ENCODE assay signal across 8 mouse cellular contexts in genomic region chr7:35753319-35754032, GRCm38 (mm10). TPM values are rescaled to one million over a fixed set of nuclear protein-coding genes. Genes with fewer than 3 reads are reported as not detected.
DNase-seq lines count a peak whose midpoint lies in the region; ATAC-seq and TF ChIP-seq lines count a peak whose summit lies in the region.

No protein-coding gene starts in this region.

- DNase-seq in heart, adult 2 months: peak in 1 of 2 experiments; percentile 13
- no peak for DNase-seq in heart, adult 8-10 months (ENCODE audit: low spot score)
- peak; percentile 28 for DNase-seq in 3134 (ENCODE audit: extremely low read depth, insufficient read length, low spot score)
- peak; percentile 5 for DNase-seq in T-cell, adult 2 months (ENCODE audit: low spot score)
- no peak for DNase-seq in hindbrain, embryonic 14.5 days (ENCODE audit: low spot score)
- peak; percentile 46 for DNase-seq in lung, postnatal 0 days (ENCODE audit: low spot score)
- DNase-seq in spleen, adult 12 weeks (ENCODE audit: low spot score): no peak

- H3K27ac ChIP-seq in heart, adult 2 months: no peak overlapping the region
- H3K27ac ChIP-seq in hindbrain, embryonic 14.5 days: no peak overlapping the region
- peak overlapping the region; percentile 68 for H3K27ac ChIP-seq in lung, postnatal 0 days (ENCODE audit: low read length)
- H3K27ac ChIP-seq in testis, adult 2 months (ENCODE audit: control insufficient read depth, insufficient read depth, low read depth, low read length): no peak overlapping the region; the same call in 1 of the 2 replicates

- intact Hi-C loops in heart, adult 2 months (cut with DNase I): no loop called here

- H3K9me3 ChIP-seq in hindbrain, embryonic 14.5 days (ENCODE audit: control insufficient read depth, low read length): no peaks in the 10 kb centered on the region
- no peaks in the 10 kb centered on the region for H3K9me3 ChIP-seq in lung, postnatal 0 days (ENCODE audit: low read length)

- H3K27me3 ChIP-seq in heart, adult 2 months (ENCODE audit: control insufficient read depth, insufficient read depth, low read length): no peaks in the 10 kb centered on the region; the same call in 1 of the 2 replicates
- no peaks in the 10 kb centered on the region for H3K27me3 ChIP-seq in hindbrain, embryonic 14.5 days (ENCODE audit: control insufficient read depth, insufficient read depth, low read length)
- no peaks in the 10 kb centered on the region for H3K27me3 ChIP-seq in lung, postnatal 0 days (replicated peaks; ENCODE audit: insufficient read depth, low read length)
- no peaks in the 10 kb centered on the region for H3K27me3 ChIP-seq in testis, adult 2 months (ENCODE audit: control insufficient read depth, insufficient read depth, low read length)

- 5% methylated on average over 15 of the region's 15 CpGs for WGBS in heart, adult 2 months
- WGBS in hindbrain, embryonic 14.5 days: 3% methylated on average over 15 of the region's 15 CpGs
- 3% methylated on average over 15 of the region's 15 CpGs for WGBS in lung, postnatal 0 days

- H3K4me3 ChIP-seq in heart, adult 2 months: peak overlapping the region; percentile 67
- peak overlapping the region; percentile 93 for H3K4me3 ChIP-seq in hindbrain, embryonic 14.5 days (replicated peaks; ENCODE audit: low read length)
- H3K4me3 ChIP-seq in lung, postnatal 0 days (ENCODE audit: low read depth, low read length): peak overlapping the region; percentile 76
- peak overlapping the region; percentile 97 for H3K4me3 ChIP-seq in testis, adult 2 months (ENCODE audit: control insufficient read depth, low read depth, low read length)

- no peak for TF ChIP-seq POLR2A in heart, adult 2 months (IDR thresholded peaks at IDR 0.05; ENCODE audit: insufficient read depth, low read depth, low read length)
- TF ChIP-seq POLR2A in testis, adult 2 months (IDR thresholded peaks at IDR 0.05; ENCODE audit: control insufficient read depth, low read depth, low read length): no peak

- no peaks in the 10 kb centered on the region for H3K36me3 ChIP-seq in heart, adult 2 months (ENCODE audit: control insufficient read depth, insufficient read depth, low read length)
- peaks cover 32% of the 10 kb centered on the region for H3K36me3 ChIP-seq in hindbrain, embryonic 14.5 days (replicated peaks; ENCODE audit: control insufficient read depth, insufficient read depth)
- peaks cover 12% of the 10 kb centered on the region; the same call in 1 of the 2 replicates for H3K36me3 ChIP-seq in lung, postnatal 0 days (ENCODE audit: insufficient read depth, low read length)
- no peaks in the 10 kb centered on the region for H3K36me3 ChIP-seq in testis, adult 2 months (ENCODE audit: control insufficient read depth, insufficient read depth, low read length)

- H3K4me2 ChIP-seq in hindbrain, embryonic 14.5 days (replicated peaks): peak overlapping the region; percentile 96
- H3K4me2 ChIP-seq in lung, postnatal 0 days (replicated peaks; ENCODE audit: low read depth, low read length): peak overlapping the region; percentile 97

- no peak for ATAC-seq in hindbrain, embryonic 14.5 days (ENCODE audit: low FRiP score)
- peak; percentile 3; the same call in 1 of the 2 replicates for ATAC-seq in lung, postnatal 0 days

- no peak for TF ChIP-seq EP300 in heart, adult 2 months (IDR thresholded peaks at IDR 0.05; ENCODE audit: insufficient read depth, low read depth, low read length)
- no peak for TF ChIP-seq EP300 in lung, postnatal 0 days (IDR thresholded peaks at IDR 0.05)

- TF ChIP-seq CTCF in heart, adult 2 months (IDR thresholded peaks at IDR 0.05): no peak
- TF ChIP-seq CTCF in lung, postnatal 0 days (IDR thresholded peaks at IDR 0.05): no peak
- TF ChIP-seq CTCF in testis, adult 2 months (IDR thresholded peaks at IDR 0.05; ENCODE audit: control insufficient read depth, insufficient read depth, insufficient replicate concordance, low read depth, low read length): no peak

- no peaks in the 10 kb centered on the region for H3K79me2 ChIP-seq in heart, adult 2 months (replicated peaks; ENCODE audit: control insufficient read depth, insufficient read depth, low read length)

- peak overlapping the region; percentile 89 for H3K9ac ChIP-seq in heart, adult 2 months (ENCODE audit: low read depth, low read length)
- H3K9ac ChIP-seq in hindbrain, embryonic 14.5 days: peak overlapping the region; percentile 87
- peak overlapping the region; percentile 72 for H3K9ac ChIP-seq in lung, postnatal 0 days (replicated peaks; ENCODE audit: low read depth)

- no peaks in the 10 kb centered on the region for H3K4me1 ChIP-seq in heart, adult 2 months (ENCODE audit: control insufficient read depth, insufficient read depth, low read length)
- peaks cover 10% of the 10 kb centered on the region for H3K4me1 ChIP-seq in hindbrain, embryonic 14.5 days (replicated peaks; ENCODE audit: control insufficient read depth, insufficient read depth, low read length)
- no peaks in the 10 kb centered on the region for H3K4me1 ChIP-seq in lung, postnatal 0 days (ENCODE audit: insufficient read depth, low read depth, low read length)
- H3K4me1 ChIP-seq in testis, adult 2 months (ENCODE audit: control insufficient read depth, insufficient read depth, low read length): peaks cover 10% of the 10 kb centered on the region

RNA-seq across cellular contexts. Expression of gene Dpy19l3, which starts 0.8 kb away (rescaled TPM):
- 1 to 10 TPM; 2.6 to 4.8 TPM for total RNA-seq in heart, adult 2 months (2021)
- polyA plus RNA-seq in heart, adult 2 months (2012; rRNA removed): 2.2 and 3.4 TPM in 2 replicates
- total RNA-seq in heart, adult 8-10 months (2022): 1 to 10 TPM; 2.7 to 3.5 (median 2.9) TPM
- polyA plus RNA-seq in hindbrain, embryonic 14.5 days (2014; fragmentation: Nextera tagmentation; extraction: Ambion mirVana): 57.5 and 61.0 TPM in 2 replicates
- polyA plus RNA-seq in lung, postnatal 0 days (2015; fragmentation: Nextera tagmentation; extraction: Ambion mirVana): 14.3 and 16.2 TPM in 2 replicates
- 4.6 and 4.8 TPM in 2 replicates for polyA plus RNA-seq in testis, adult 2 months (2012; rRNA removed)

RNA-seq across cellular contexts. Expression of gene Zfp507, which starts 49.3 kb away (rescaled TPM):
- 10 to 100 TPM in 1 of 2 experiments, 1 to 10 TPM in 1; 9.4 to 11.2 TPM for total RNA-seq in heart, adult 2 months (2021)
- 3.7 and 5.7 TPM in 2 replicates for polyA plus RNA-seq in heart, adult 2 months (2012; rRNA removed)
- total RNA-seq in heart, adult 8-10 months (2022): 10 to 100 TPM; 10.2 to 14.1 (median 13.5) TPM
- 14.0 and 16.0 TPM in 2 replicates for polyA plus RNA-seq in hindbrain, embryonic 14.5 days (2014; fragmentation: Nextera tagmentation; extraction: Ambion mirVana)
- 6.9 and 10.1 TPM in 2 replicates for polyA plus RNA-seq in lung, postnatal 0 days (2015; fragmentation: Nextera tagmentation; extraction: Ambion mirVana)
- 12.0 and 13.1 TPM in 2 replicates for polyA plus RNA-seq in testis, adult 2 months (2012; rRNA removed)

Comparison
In these comparisons a context has a peak if more than half of its experiments do, and no peak if none do; other contexts are left out.
1. DNase-seq: peak in 3134 (single experiment), T-cell, adult 2 months (single experiment) and lung, postnatal 0 days (single experiment); none in heart, adult 8-10 months (single experiment), hindbrain, embryonic 14.5 days (single experiment) and spleen, adult 12 weeks (single experiment).
2. Peak in every context shown above with its lines, with median percentiles within 50 percentile points of each other: H3K4me3 ChIP-seq and H3K9ac ChIP-seq.